Mouse (Mus musculus) hindbrain, embryonic 16.5 days (tissue): Measurements from ENCODE around the gene Trim11. TPM values are rescaled to one million over a fixed set of nuclear protein-coding genes. Genes with fewer than 3 reads are reported as not detected.
"Not testable (repeated sequence)": the region's sequence is repeated elsewhere in the genome, so short reads cannot be mapped to it uniquely, and the experiment has no call there.

ENCODE experiments used
- ATAC-seq: fragments of 200-750 bp; cut with Nextera tagmentation; 2 replicates; pipeline ENCODE4 v1.8.0; 2017; ENCODE audit warnings: moderate TSS enrichment, moderate library complexity
- H3K27ac ChIP-seq: fragments of 300-500 bp; sonication (generic); 2 replicates; pipeline ENCODE4 v1.5.1; 2014; ENCODE audit warnings: low read depth, mild to moderate bottlenecking, control low read depth, low read length, moderate library complexity
- H3K27me3 ChIP-seq: fragments of 300-500 bp; sonication (generic); replicated peaks from 2 replicates; pipeline ENCODE4 v1.6.1; 2014; ENCODE audit warnings: low read length; ENCODE audit not compliant: control insufficient read depth, insufficient read depth
- H3K36me3 ChIP-seq: fragments of 300-500 bp; sonication (generic); 2 replicates; pipeline ENCODE4 v1.6.1; 2014; ENCODE audit warnings: mild to moderate bottlenecking, low read length, moderate library complexity, mixed read lengths; ENCODE audit not compliant: control insufficient read depth, insufficient read depth
- H3K4me1 ChIP-seq: fragments of 300-500 bp; sonication (generic); 2 replicates; pipeline ENCODE4 v1.6.1; 2014; ENCODE audit warnings: low read depth, low read length; ENCODE audit not compliant: control insufficient read depth, insufficient read depth
- H3K4me2 ChIP-seq: fragments of 300-500 bp; sonication (generic); 2 replicates; pipeline ENCODE4 v1.6.1; 2014; ENCODE audit warnings: mild to moderate bottlenecking, low read length, control low read depth, moderate library complexity
- H3K4me3 ChIP-seq: fragments of 300-500 bp; sonication (generic); 2 replicates; pipeline ENCODE4 v1.5.1; 2014; ENCODE audit warnings: mild to moderate bottlenecking, low read length, control low read depth, moderate library complexity
- H3K9ac ChIP-seq: fragments of 300-500 bp; sonication (generic); 2 replicates; pipeline ENCODE4 v1.6.1; 2014; ENCODE audit warnings: low read depth, mild to moderate bottlenecking, control low read depth, low read length, moderate library complexity
- H3K9me3 ChIP-seq: fragments of 300-500 bp; sonication (generic); 2 replicates; pipeline ENCODE4 v1.6.1; 2014; ENCODE audit warnings: mild to moderate bottlenecking, low read length, moderate library complexity; ENCODE audit not compliant: control insufficient read depth
- WGBS: fragments of 180-500 bp; shearing (Covaris S2); extraction: QIAGEN DNeasy Blood & Tissue Kit; methylation state at CpG from one replicate; pipeline ENCODE4 v1.1.7; 2014; 5-methylcytosine and 5-hydroxymethylcytosine counted together
- polyA plus RNA-seq: library from polyadenylated mRNA; unstranded; fragments of >200 nt; fragmentation: Nextera tagmentation; extraction: Ambion mirVana; gene quantifications from 2 replicates; pipeline ENCODE4 v1.2.1, GENCODE M21; 2015

The Trim11 gene
- polyA plus RNA-seq, 1 experiment from 2014 or later, result 20.7 TPM

GRCm38 (mm10) chr11:58947306-58947705 is 30.6 kb upstream of the Trim11 start:
- Histone ChIP-seq H3K27ac (peak overlapping the region; percentile 96), H3K9me3 (no peaks in the 10 kb centered on the region), H3K4me2 (peak overlapping the region; percentile 68), H3K27me3 (no peaks in the 10 kb centered on the region), H3K4me3 (peak overlapping the region; percentile 57), H3K4me1 (peaks cover 16% of the 10 kb centered on the region), H3K36me3 (no peaks in the 10 kb centered on the region), H3K9ac (peak overlapping the region; percentile 71; the same call in 1 of the 2 replicates)
- WGBS, result 78% methylated on average over 3 of the region's 3 CpGs
- no peak for ATAC-seq

- peak overlapping the region; percentile 96 for H3K27ac ChIP-seq
- WGBS, result 8% methylated on average over 23 of the region's 23 CpGs
Measured at GRCm38 (mm10) chr11:58947798-58948528, 29.9 kb upstream of the Trim11 start.

GRCm38 (mm10) chr11:58948542-58949479 is 29.1 kb upstream of the Trim11 start, which contains the start of gene Hist3h2ba:
Gene Hist3h2ba (plus strand): TSS chr11:58948920.
- Histone ChIP-seq H3K4me2 (peak within 1 kb of the TSS; percentile 68), H3K9me3 (no peaks in the 10 kb centered on the region), H3K27me3 (no peaks in the 10 kb centered on the region), H3K27ac (peak within 1 kb of the TSS; percentile 96), H3K36me3 (no peaks in the 10 kb centered on the region), H3K9ac (peak within 1 kb of the TSS; percentile 80), H3K4me1 (peaks cover 20% of the 10 kb centered on the region), H3K4me3 (peak within 1 kb of the TSS; percentile 57)
- peak; percentile 93 for ATAC-seq
- WGBS, result 0% methylated on average over 45 of the region's 48 CpGs

More at GRCm38 (mm10) chr11:58947798-58948528, 29.9 kb upstream of the Trim11 start:
- Histone ChIP-seq H3K27me3 (no peaks in the 10 kb centered on the region), H3K4me2 (peak overlapping the region; percentile 68), H3K9me3 (no peaks in the 10 kb centered on the region), H3K4me1 (peaks cover 19% of the 10 kb centered on the region), H3K4me3 (peak overlapping the region; percentile 57), H3K9ac (peak overlapping the region; percentile 71), H3K36me3 (no peaks in the 10 kb centered on the region)
- ATAC-seq, result peak; percentile 72

- peak overlapping the region; percentile 96 for H3K27ac ChIP-seq
- no peaks in the 10 kb centered on the region for H3K27me3 ChIP-seq
- no peaks in the 10 kb centered on the region for H3K9me3 ChIP-seq
- 3% methylated on average over 20 of the region's 20 CpGs for WGBS
- ATAC-seq, result peak; percentile 43
- H3K9ac ChIP-seq, result peak overlapping the region; percentile 80
- H3K4me2 ChIP-seq, result peak overlapping the region; percentile 68
- H3K4me1 ChIP-seq, result peaks cover 20% of the 10 kb centered on the region
- no peaks in the 10 kb centered on the region for H3K36me3 ChIP-seq
- H3K4me3 ChIP-seq, result peak overlapping the region; percentile 57
Measured at GRCm38 (mm10) chr11:58949480-58950431, 28.1 kb upstream of the Trim11 start.

GRCm38 (mm10) chr11:58951210-58951609 is 26.7 kb upstream of the Trim11 start:
- H3K4me1 ChIP-seq, result peaks cover 21% of the 10 kb centered on the region
- H3K9me3 ChIP-seq, result no peaks in the 10 kb centered on the region
- no peak overlapping the region; the same call in 1 of the 2 replicates for H3K4me3 ChIP-seq
- no peaks in the 10 kb centered on the region for H3K36me3 ChIP-seq
- no peaks in the 10 kb centered on the region for H3K27me3 ChIP-seq
- no peak overlapping the region for H3K9ac ChIP-seq
- H3K4me2 ChIP-seq, result peak overlapping the region; percentile 68
- WGBS, result 44% methylated on average over 5 of the region's 5 CpGs
- H3K27ac ChIP-seq, result peak overlapping the region; percentile 96
- ATAC-seq, result no peak

GRCm38 (mm10) chr11:58953351-58954169 is 24.3 kb upstream of the Trim11 start:
- peak overlapping the region; percentile 86 for H3K9ac ChIP-seq
- no peaks in the 10 kb centered on the region for H3K27me3 ChIP-seq
- H3K9me3 ChIP-seq, result no peaks in the 10 kb centered on the region
- peak overlapping the region; percentile 99 for H3K27ac ChIP-seq
- H3K4me3 ChIP-seq, result peak overlapping the region; percentile 57
- H3K4me1 ChIP-seq, result peaks cover 39% of the 10 kb centered on the region
- peak overlapping the region; percentile 95 for H3K4me2 ChIP-seq
- H3K36me3 ChIP-seq, result no peaks in the 10 kb centered on the region; the same call in 1 of the 2 replicates
- WGBS, result under 1% methylated on average over 32 of the region's 33 CpGs
- peak; percentile 26 for ATAC-seq

GRCm38 (mm10) chr11:58954170-58954419 is 23.8 kb upstream of the Trim11 start:
- not testable (repeated sequence) for H3K27me3 ChIP-seq, H3K9me3 ChIP-seq, H3K36me3 ChIP-seq, ATAC-seq
- WGBS, result under 1% methylated on average over 16 of the region's 17 CpGs
- H3K27ac ChIP-seq, result peak overlapping the region; percentile 99
- peak overlapping the region; percentile 86 for H3K9ac ChIP-seq
- peaks cover 41% of the 10 kb centered on the region for H3K4me1 ChIP-seq
- H3K4me2 ChIP-seq, result peak overlapping the region; percentile 95
- peak overlapping the region; percentile 57 for H3K4me3 ChIP-seq
